Mouse (Mus musculus): ENCODE data around the gene BC005537. TPM values are rescaled to one million over a fixed set of nuclear protein-coding genes. Genes with fewer than 3 reads are reported as not detected.
"Not testable (repeated sequence)": the region's sequence is repeated elsewhere in the genome, so short reads cannot be mapped to it uniquely, and the experiment has no call there.

BC005537 gene
- polyA plus RNA-seq, 1 experiment from 2014 or later: 14.2 TPM

GRCm38 (mm10) chr13:24830756-24831352, 29.4 kb downstream of the BC005537 start:
- Histone ChIP-seq H3K4me1 (peaks cover 17% of the 10 kb centered on the region), H3K9me3 (no peaks in the 10 kb centered on the region), H3K4me3 (replicated peaks) (peak overlapping the region; percentile 96), H3K36me3 (no peaks in the 10 kb centered on the region), H3K4me2 (peak overlapping the region; percentile 70), H3K9ac (peak overlapping the region; percentile 48), H3K27ac (peak overlapping the region; percentile 82), H3K27me3 (replicated peaks) (no peaks in the 10 kb centered on the region)
- WGBS: 1% methylated on average over 20 of the region's 20 CpGs
- ATAC-seq (ENCODE audit: insufficient read depth, low FRiP score, low read depth): no peak

- Histone ChIP-seq H3K27me3 (replicated peaks) (no peaks in the 10 kb centered on the region), H3K4me3 (replicated peaks) (peak within 1 kb of the TSS; percentile 96), H3K9me3 (no peaks in the 10 kb centered on the region), H3K36me3 (no peaks in the 10 kb centered on the region), H3K27ac (peak within 1 kb of the TSS; percentile 97), H3K4me2 (peak within 1 kb of the TSS; percentile 75), H3K9ac (peak within 1 kb of the TSS; percentile 99), H3K4me1 (peaks cover 17% of the 10 kb centered on the region)
- under 1% methylated on average over 84 of the region's 90 CpGs for WGBS
- ATAC-seq (ENCODE audit: insufficient read depth, low FRiP score, low read depth): peak; percentile 97
Observed at GRCm38 (mm10) chr13:24831353-24832130, 30.1 kb downstream of the BC005537 start, which contains the start of the genes Acot13 and Tdp2. Gene Acot13, minus strand, starts transcription at chr13:24831540. Gene Tdp2, plus strand, starts transcription at chr13:24831679.

GRCm38 (mm10) chr13:24832131-24832810, 30.8 kb downstream of the BC005537 start:
- Histone ChIP-seq H3K4me1 (peaks cover 17% of the 10 kb centered on the region), H3K27ac (peak overlapping the region; percentile 97), H3K9ac (peak overlapping the region; percentile 99), H3K36me3 (no peaks in the 10 kb centered on the region), H3K4me2 (peak overlapping the region; percentile 75), H3K4me3 (replicated peaks) (peak overlapping the region; percentile 96), H3K27me3 (replicated peaks) (no peaks in the 10 kb centered on the region), H3K9me3 (no peaks in the 10 kb centered on the region)
- WGBS: 2% methylated on average over 21 of the region's 21 CpGs
- no peak for ATAC-seq (ENCODE audit: insufficient read depth, low FRiP score, low read depth)

- Histone ChIP-seq H3K4me2 (peak overlapping the region; percentile 75), H3K27me3 (replicated peaks) (no peaks in the 10 kb centered on the region), H3K9me3 (no peaks in the 10 kb centered on the region), H3K4me3 (replicated peaks) (peak overlapping the region; percentile 96), H3K27ac (no peak overlapping the region), H3K36me3 (no peaks in the 10 kb centered on the region), H3K4me1 (peaks cover 17% of the 10 kb centered on the region), H3K9ac (peak overlapping the region; percentile 99)
- ATAC-seq (ENCODE audit: insufficient read depth, low FRiP score, low read depth): no peak
- 21% methylated on average over 2 of the region's 2 CpGs for WGBS
Observed at GRCm38 (mm10) chr13:24832811-24833155, 31.3 kb downstream of the BC005537 start.

GRCm38 (mm10) chr13:24837765-24838164, 36.3 kb downstream of the BC005537 start:
- not testable (repeated sequence) for H3K27ac ChIP-seq; ATAC-seq (ENCODE audit: insufficient read depth, low FRiP score, low read depth); H3K36me3 ChIP-seq; H3K9ac ChIP-seq; H3K27me3 ChIP-seq (replicated peaks); H3K4me3 ChIP-seq (replicated peaks); H3K4me2 ChIP-seq; H3K9me3 ChIP-seq
- WGBS: 90% methylated on average over 8 of the region's 8 CpGs
- peaks cover 14% of the 10 kb centered on the region; the same call in 1 of the 2 replicates for H3K4me1 ChIP-seq

- Histone ChIP-seq H3K36me3 (0 out of 2 replicates have a peak, but pooled peaks cover 7% of the 10 kb centered on the region), H3K27me3 (replicated peaks) (no peaks in the 10 kb centered on the region), H3K9ac (no peak overlapping the region), H3K4me3 (replicated peaks) (no peak overlapping the region), H3K4me2 (no peak overlapping the region), H3K9me3 (no peaks in the 10 kb centered on the region), H3K4me1 (0 out of 2 replicates have a peak, but pooled peaks cover 5% of the 10 kb centered on the region), H3K27ac (no peak overlapping the region)
- 62% methylated on average over 3 of the region's 3 CpGs for WGBS
- ATAC-seq (ENCODE audit: insufficient read depth, low FRiP score, low read depth): no peak
Observed at GRCm38 (mm10) chr13:24839831-24840230, 38.4 kb downstream of the BC005537 start.

- Histone ChIP-seq H3K27me3 (replicated peaks) (no peaks in the 10 kb centered on the region), H3K4me2 (no peak overlapping the region), H3K9ac (no peak overlapping the region), H3K36me3 (0 out of 2 replicates have a peak, but pooled peaks cover 7% of the 10 kb centered on the region), H3K4me3 (replicated peaks) (no peak overlapping the region), H3K9me3 (no peaks in the 10 kb centered on the region), H3K27ac (no peak overlapping the region), H3K4me1 (0 out of 2 replicates have a peak, but pooled peaks cover 6% of the 10 kb centered on the region)
- ATAC-seq (ENCODE audit: insufficient read depth, low FRiP score, low read depth): no peak
- 67% methylated on average over 3 of the region's 3 CpGs for WGBS
Observed at GRCm38 (mm10) chr13:24841702-24842101, 40.2 kb downstream of the BC005537 start.

- peak; percentile 81; the same call in 1 of the 2 replicates for ATAC-seq (ENCODE audit: insufficient read depth, low FRiP score, low read depth)
- no peak within 1 kb of the TSS for H3K9ac ChIP-seq
- 0 out of 2 replicates have a peak, but pooled peaks cover 7% of the 10 kb centered on the region for H3K36me3 ChIP-seq
- no peaks in the 10 kb centered on the region for H3K9me3 ChIP-seq
- H3K4me3 ChIP-seq (replicated peaks): peak within 1 kb of the TSS; percentile 38
- WGBS: 13% methylated on average over 40 of the region's 40 CpGs
- peak within 1 kb of the TSS; percentile 75 for H3K4me2 ChIP-seq
- H3K27me3 ChIP-seq (replicated peaks): no peaks in the 10 kb centered on the region
- H3K27ac ChIP-seq: no peak within 1 kb of the TSS
- H3K4me1 ChIP-seq: 0 out of 2 replicates have a peak, but pooled peaks cover 6% of the 10 kb centered on the region
Observed at GRCm38 (mm10) chr13:24844983-24845955, 43.8 kb downstream of the BC005537 start, which contains the start of gene D130043K22Rik. Gene D130043K22Rik, plus strand, starts transcription at chr13:24845135.

- Histone ChIP-seq H3K36me3 (no peaks in the 10 kb centered on the region), H3K4me1 (0 out of 2 replicates have a peak, but pooled peaks cover 6% of the 10 kb centered on the region), H3K27ac (no peak overlapping the region), H3K4me3 (replicated peaks) (no peak overlapping the region), H3K9ac (no peak overlapping the region), H3K27me3 (replicated peaks) (no peaks in the 10 kb centered on the region), H3K4me2 (no peak overlapping the region), H3K9me3 (no peaks in the 10 kb centered on the region)
- 68% methylated on average over 4 of the region's 4 CpGs for WGBS
- no peak for ATAC-seq (ENCODE audit: insufficient read depth, low FRiP score, low read depth)
Observed at GRCm38 (mm10) chr13:24849318-24849717, 47.9 kb downstream of the BC005537 start.

- Histone ChIP-seq H3K4me2 (no peak overlapping the region), H3K9ac (no peak overlapping the region), H3K27me3 (replicated peaks) (no peaks in the 10 kb centered on the region), H3K4me1 (no peaks in the 10 kb centered on the region), H3K36me3 (no peaks in the 10 kb centered on the region), H3K27ac (no peak overlapping the region), H3K4me3 (replicated peaks) (no peak overlapping the region), H3K9me3 (no peaks in the 10 kb centered on the region)
- WGBS: 71% methylated on average over 2 of the region's 2 CpGs
- no peak for ATAC-seq (ENCODE audit: insufficient read depth, low FRiP score, low read depth)
Observed at GRCm38 (mm10) chr13:24851989-24852388, 50.5 kb downstream of the BC005537 start.

- Histone ChIP-seq H3K9me3 (no peaks in the 10 kb centered on the region), H3K27ac (no peak overlapping the region), H3K9ac (no peak overlapping the region), H3K4me3 (replicated peaks) (no peak overlapping the region), H3K4me2 (no peak overlapping the region), H3K4me1 (no peaks in the 10 kb centered on the region), H3K27me3 (replicated peaks) (no peaks in the 10 kb centered on the region), H3K36me3 (no peaks in the 10 kb centered on the region)
- ATAC-seq (ENCODE audit: insufficient read depth, low FRiP score, low read depth): no peak
- WGBS: 75% methylated on average over 3 of the region's 3 CpGs
Observed at GRCm38 (mm10) chr13:24852570-24852969, 51.1 kb downstream of the BC005537 start.

Measured in stomach, embryonic 15.5 days (tissue).